Mouse (Mus musculus): ENCODE measurements around the gene Bbs7. TPM values are rescaled to one million over a fixed set of nuclear protein-coding genes. Genes with fewer than 3 reads are reported as not detected.

The Bbs7 gene
- polyA plus RNA-seq, 1 experiment from 2014 or later = 20.6 TPM

Other genes with a start within 250 kb of the Bbs7 start
- gene Anxa5, start 137.6 kb downstream of the Bbs7 start, polyA plus RNA-seq (2014; fragmentation: Nextera tagmentation; extraction: Ambion mirVana) = 64.9 and 75.8 TPM in 2 replicates
- gene 1810062G17Rik, start 137.5 kb downstream of the Bbs7 start, polyA plus RNA-seq (2014; fragmentation: Nextera tagmentation; extraction: Ambion mirVana) = 0.21 and 0.23 TPM in 2 replicates
- 0.20 and 0.35 TPM in 2 replicates for gene Gm11549, start 91.7 kb downstream of the Bbs7 start, polyA plus RNA-seq (2014; fragmentation: Nextera tagmentation; extraction: Ambion mirVana)
- 74.5 and 77.9 TPM in 2 replicates for gene Exosc9, start 60.9 kb downstream of the Bbs7 start, polyA plus RNA-seq (2014; fragmentation: Nextera tagmentation; extraction: Ambion mirVana)
- gene Ccna2, start 41.3 kb downstream of the Bbs7 start, polyA plus RNA-seq (2014; fragmentation: Nextera tagmentation; extraction: Ambion mirVana) = 29.8 and 42.3 TPM in 2 replicates
- 16.3 and 20.0 TPM in 2 replicates for gene Trpc3, start 76.7 kb upstream of the Bbs7 start, polyA plus RNA-seq (2014; fragmentation: Nextera tagmentation; extraction: Ambion mirVana)
- 97.9 and 109 TPM in 2 replicates for gene 4932438A13Rik, start 249.6 kb upstream of the Bbs7 start, polyA plus RNA-seq (2014; fragmentation: Nextera tagmentation; extraction: Ambion mirVana)